Mouse (Mus musculus) liver, postnatal 0 days (tissue): ENCODE data around the gene Nrip3. TPM values are rescaled to one million over a fixed set of nuclear protein-coding genes. Genes with fewer than 3 reads are reported as not detected.

Source experiments
- ATAC-seq: fragments of 200-750 bp; cut with Nextera tagmentation; 2 replicates; pipeline ENCODE4 v1.8.0; 2017; ENCODE audit warnings: mild to moderate bottlenecking, moderate library complexity
- DNase-seq: peaks from one replicate; pipeline ENCODE4 v3.0.0-alpha.2; 2016
- H3K27ac ChIP-seq: fragments of 300-500 bp; sonication (generic); 2 replicates; pipeline ENCODE4 v1.5.1; 2014; ENCODE audit warnings: antibody characterized with exemption, moderate library complexity, mild to moderate bottlenecking, low read depth
- H3K27me3 ChIP-seq: fragments of 300-500 bp; sonication (generic); 2 replicates; pipeline ENCODE4 v1.6.1; 2014; ENCODE audit warnings: low read length, control low read depth, mixed read lengths; ENCODE audit not compliant: insufficient read depth
- H3K36me3 ChIP-seq: fragments of 300-500 bp; sonication (generic); replicated peaks from 2 replicates; pipeline ENCODE4 v1.6.1; 2014; ENCODE audit warnings: mild to moderate bottlenecking, control low read depth, low read length, moderate library complexity, mixed read lengths; ENCODE audit not compliant: insufficient read depth
- H3K4me1 ChIP-seq: fragments of 300-500 bp; sonication (generic); 2 replicates; pipeline ENCODE4 v1.6.1; 2014; ENCODE audit warnings: antibody characterized with exemption, mild to moderate bottlenecking, control low read depth; ENCODE audit not compliant: insufficient read depth
- H3K4me2 ChIP-seq: fragments of 300-500 bp; sonication (generic); 2 replicates; pipeline ENCODE4 v1.6.1; 2014; ENCODE audit warnings: low read depth, mild to moderate bottlenecking, low read length, moderate library complexity, mixed read lengths
- H3K4me3 ChIP-seq: fragments of 300-500 bp; sonication (generic); 2 replicates; pipeline ENCODE4 v1.5.1; 2014; ENCODE audit warnings: low read depth, low read length
- H3K9ac ChIP-seq: fragments of 300-500 bp; sonication (generic); replicated peaks from 2 replicates; pipeline ENCODE4 v1.6.1; 2014; ENCODE audit warnings: mild to moderate bottlenecking, moderate library complexity
- H3K9me3 ChIP-seq: fragments of 300-500 bp; sonication (generic); 2 replicates; pipeline ENCODE4 v1.6.1; 2016; ENCODE audit warnings: mild to moderate bottlenecking, control low read depth, low read length, mixed read lengths
- CTCF ChIP-seq: sonication (generic); IDR thresholded peaks from 2 replicates; pipeline ENCODE4 v1.5.1; 2016; ENCODE audit warnings: antibody characterized with exemption, low read depth
- EP300 ChIP-seq: IDR thresholded peaks from 2 replicates; pipeline ENCODE4 v1.6.1; 2016; ENCODE audit warnings: antibody characterized with exemption, low read depth, mild to moderate bottlenecking
- WGBS: fragments of 180-500 bp; shearing (Covaris S2); extraction: QIAGEN DNeasy Blood & Tissue Kit; methylation state at CpG from one replicate; pipeline ENCODE4 v1.1.7; 2014; ENCODE audit not compliant: insufficient replicate concordance; 5-methylcytosine and 5-hydroxymethylcytosine counted together
- polyA plus RNA-seq: library from polyadenylated mRNA; unstranded; fragments of >200 nt; fragmentation: Nextera tagmentation; extraction: Ambion mirVana; gene quantifications from 2 replicates; pipeline ENCODE4 v1.2.1, GENCODE M21; 2015

The Nrip3 gene
- polyA plus RNA-seq, 1 experiment from 2014 or later = 0.28 TPM

- WGBS = 2% methylated on average over 18 of the region's 24 CpGs
- Histone ChIP-seq H3K36me3 (no peaks in the 10 kb centered on the region), H3K9ac (0 out of 2 replicates have a peak overlapping the region, but pooled peaks have one; percentile 6), H3K4me1 (peaks cover 12% of the 10 kb centered on the region), H3K9me3 (no peaks in the 10 kb centered on the region), H3K4me2 (peak overlapping the region; percentile 74), H3K4me3 (peak overlapping the region; percentile 44), H3K27ac (no peak overlapping the region), H3K27me3 (peaks cover 48% of the 10 kb centered on the region)
- DNase-seq (no peak), ATAC-seq (peak; percentile 77)
- TF ChIP-seq EP300 (no peak), CTCF (no peak)
Measured at GRCm38 (mm10) chr7:109781087-109781469, 747 bp downstream of the Nrip3 start.

- no peaks in the 10 kb centered on the region for H3K9me3 ChIP-seq
- no peaks in the 10 kb centered on the region for H3K36me3 ChIP-seq
- peaks cover 9% of the 10 kb centered on the region for H3K4me1 ChIP-seq
- no peak for TF ChIP-seq EP300
- no peak for TF ChIP-seq CTCF
- no peak for ATAC-seq
- no peak overlapping the region for H3K4me2 ChIP-seq
- DNase-seq = no peak
- H3K4me3 ChIP-seq = no peak overlapping the region
- H3K9ac ChIP-seq = no peak overlapping the region
- no peak overlapping the region for H3K27ac ChIP-seq
- H3K27me3 ChIP-seq = no peaks in the 10 kb centered on the region
Measured at GRCm38 (mm10) chr7:109772251-109772650, 9.6 kb downstream of the Nrip3 start.

- Histone ChIP-seq H3K4me2 (no peak overlapping the region), H3K9ac (no peak overlapping the region), H3K9me3 (no peaks in the 10 kb centered on the region), H3K27ac (no peak overlapping the region), H3K4me1 (peaks cover 9% of the 10 kb centered on the region), H3K27me3 (no peaks in the 10 kb centered on the region), H3K36me3 (no peaks in the 10 kb centered on the region), H3K4me3 (no peak overlapping the region)
- 22% methylated on average over 2 of the region's 2 CpGs for WGBS
- ATAC-seq (no peak), DNase-seq (no peak)
- TF ChIP-seq EP300 (no peak), CTCF (no peak)
Measured at GRCm38 (mm10) chr7:109768699-109769383, 13.0 kb downstream of the Nrip3 start.

- 70% methylated on average over 7 of the region's 7 CpGs for WGBS
- TF ChIP-seq EP300 = peak; percentile 36; the same call in 1 of the 2 replicates
- no peak for TF ChIP-seq CTCF
- Histone ChIP-seq H3K4me2 (peak overlapping the region; percentile 48), H3K36me3 (no peaks in the 10 kb centered on the region), H3K27ac (0 out of 2 replicates have a peak overlapping the region, but pooled peaks have one; percentile 29), H3K27me3 (no peaks in the 10 kb centered on the region), H3K4me3 (no peak overlapping the region), H3K9ac (no peak overlapping the region), H3K4me1 (peaks cover 9% of the 10 kb centered on the region), H3K9me3 (no peaks in the 10 kb centered on the region)
- ATAC-seq (peak; percentile 74), DNase-seq (no peak)
Measured at GRCm38 (mm10) chr7:109767575-109768350, 14.1 kb downstream of the Nrip3 start.

- ATAC-seq (no peak), DNase-seq (no peak)
- H3K4me3 ChIP-seq = no peak overlapping the region
- H3K36me3 ChIP-seq = no peaks in the 10 kb centered on the region
- no peak overlapping the region for H3K9ac ChIP-seq
- H3K27ac ChIP-seq = no peak overlapping the region
- WGBS = 71% methylated on average over 2 of the region's 2 CpGs
- TF ChIP-seq EP300 = no peak
- TF ChIP-seq CTCF = no peak
- H3K9me3 ChIP-seq = no peaks in the 10 kb centered on the region
- H3K27me3 ChIP-seq = no peaks in the 10 kb centered on the region
- no peak overlapping the region for H3K4me2 ChIP-seq
- peaks cover 9% of the 10 kb centered on the region for H3K4me1 ChIP-seq
Measured at GRCm38 (mm10) chr7:109764009-109764408, 17.8 kb downstream of the Nrip3 start.

GRCm38 (mm10) chr7:109756291-109756690 lies 25.5 kb downstream of the Nrip3 start:
- peaks cover 8% of the 10 kb centered on the region for H3K4me1 ChIP-seq
- H3K9me3 ChIP-seq = no peaks in the 10 kb centered on the region
- no peak overlapping the region for H3K4me2 ChIP-seq
- H3K4me3 ChIP-seq = no peak overlapping the region
- no peak for ATAC-seq
- H3K27me3 ChIP-seq = no peaks in the 10 kb centered on the region
- H3K9ac ChIP-seq = no peak overlapping the region
- DNase-seq = no peak
- TF ChIP-seq EP300 (no peak), CTCF (no peak)
- 85% methylated on average over 3 of the region's 3 CpGs for WGBS
- H3K27ac ChIP-seq = no peak overlapping the region
- no peaks in the 10 kb centered on the region for H3K36me3 ChIP-seq
